Mouse (Mus musculus) thymus, postnatal 25 days (tissue): ENCODE measurements around the gene Itga9.

Source experiments
- DNase-seq: peaks from one replicate; pipeline ENCODE4 v3.0.0; 2022

The Itga9 gene

GRCm38 (mm10) chr9:118654969-118655368 lies 48.5 kb downstream of the Itga9 start:
- peak; percentile 33 for DNase-seq

DNA sequence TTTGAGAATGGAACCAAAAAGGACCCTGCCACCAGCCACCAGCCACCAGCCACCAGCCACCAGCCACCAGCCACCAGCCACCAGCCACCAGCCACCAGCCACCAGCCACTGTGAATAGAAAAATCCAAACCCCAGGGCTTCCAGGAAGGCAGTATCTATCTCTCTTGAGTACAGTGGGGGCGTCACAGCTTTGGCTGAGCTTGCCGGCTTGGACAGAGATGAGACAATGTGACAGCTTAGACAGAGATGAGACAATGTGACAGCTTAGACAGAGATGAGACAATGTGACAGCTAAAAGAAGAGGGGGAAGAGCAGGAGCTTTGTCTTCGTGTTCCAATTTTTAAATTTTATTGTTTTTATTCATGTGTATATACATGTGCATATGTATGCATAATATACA lies 49.2 kb downstream of the Itga9 start:
- DNase-seq: no peak

DNA sequence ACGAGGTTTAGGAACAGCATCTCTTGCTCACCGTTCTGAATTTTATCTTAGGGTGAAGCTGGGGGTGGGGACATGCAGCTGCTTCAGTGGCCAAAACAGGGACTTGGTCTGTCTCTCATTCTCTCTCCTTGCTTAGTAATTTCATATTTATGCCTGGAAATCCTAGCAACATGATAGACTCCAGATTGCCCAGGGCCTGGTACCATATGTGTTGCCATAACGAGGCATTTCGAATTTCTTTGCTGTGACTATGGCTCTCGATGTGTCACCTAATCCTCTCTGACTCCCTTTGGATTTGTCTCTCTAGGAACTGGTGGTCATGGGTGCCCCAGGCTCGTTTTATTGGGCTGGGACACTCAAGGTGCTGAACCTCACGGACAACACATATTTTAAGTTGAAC lies 51.7 kb downstream of the Itga9 start:
- DNase-seq: no peak

GRCm38 (mm10) chr9:118659809-118660208 lies 53.3 kb downstream of the Itga9 start:
- DNase-seq: no peak

GRCm38 (mm10) chr9:118660259-118660658 lies 53.8 kb downstream of the Itga9 start:
- DNase-seq: no peak

DNA sequence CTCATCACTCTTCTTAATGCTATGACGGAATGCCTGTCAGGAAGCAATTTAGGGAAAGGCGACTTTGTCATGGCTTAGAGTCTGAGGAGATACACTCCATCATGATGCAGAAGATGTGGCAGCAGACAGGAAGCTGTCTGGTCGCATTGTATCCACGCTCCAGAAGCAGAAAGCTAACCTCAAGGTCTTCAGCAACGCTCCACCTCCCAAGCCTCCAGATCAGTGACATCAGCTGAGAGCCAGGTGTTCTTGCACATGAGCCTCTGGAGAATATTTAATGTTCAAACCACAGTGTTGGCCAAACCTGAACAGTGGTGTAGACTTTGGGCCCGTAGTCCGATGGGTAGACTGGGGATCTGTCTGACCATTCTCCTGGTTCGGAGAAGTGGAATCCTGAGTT lies 55.5 kb downstream of the Itga9 start:
- DNase-seq: peak; percentile 16

- DNase-seq: no peak
These were observed 56.0 kb downstream of the Itga9 start for GRCm38 (mm10) chr9:118662476-118662875.

- DNase-seq: no peak
These were observed 57.4 kb downstream of the Itga9 start for GRCm38 (mm10) chr9:118663938-118664337.

- DNase-seq: no peak
These were observed 59.6 kb downstream of the Itga9 start for GRCm38 (mm10) chr9:118666069-118666468.

- DNase-seq: no peak
These were observed 63.2 kb downstream of the Itga9 start for GRCm38 (mm10) chr9:118669696-118670095.

- DNase-seq: no peak
These were observed 67.8 kb downstream of the Itga9 start for GRCm38 (mm10) chr9:118674277-118674676.

GRCm38 (mm10) chr9:118674761-118675160 lies 68.3 kb downstream of the Itga9 start:
- no peak for DNase-seq

DNA sequence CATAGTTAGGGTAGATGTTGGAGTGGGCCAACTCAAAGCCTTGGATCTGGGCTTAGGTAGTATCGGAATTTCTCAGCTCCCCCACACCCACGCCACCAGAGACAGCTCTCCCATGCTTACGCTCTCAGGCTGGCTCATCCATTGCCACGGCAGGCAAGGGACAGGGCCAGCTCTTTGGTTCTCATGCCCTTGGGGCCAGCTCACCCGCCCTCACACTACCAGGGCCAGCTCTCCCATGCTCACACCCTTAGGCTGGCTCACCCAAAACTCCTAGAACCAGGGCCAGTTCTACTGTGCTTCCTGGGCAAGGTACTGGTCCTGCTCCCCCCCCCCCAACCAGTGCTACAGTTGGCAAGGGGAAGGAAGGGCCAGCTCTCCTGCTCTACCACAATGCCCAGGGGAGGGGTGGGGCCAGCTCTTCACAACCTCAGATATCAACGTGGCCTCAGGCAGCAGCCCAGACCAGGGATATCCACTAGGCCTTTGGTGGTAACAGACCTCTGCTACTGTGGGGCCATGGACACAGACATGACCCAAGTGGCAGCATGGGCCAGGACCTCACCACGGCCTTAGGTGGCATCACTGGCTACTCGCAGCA lies 69.2 kb downstream of the Itga9 start:
- DNase-seq: no peak

DNA sequence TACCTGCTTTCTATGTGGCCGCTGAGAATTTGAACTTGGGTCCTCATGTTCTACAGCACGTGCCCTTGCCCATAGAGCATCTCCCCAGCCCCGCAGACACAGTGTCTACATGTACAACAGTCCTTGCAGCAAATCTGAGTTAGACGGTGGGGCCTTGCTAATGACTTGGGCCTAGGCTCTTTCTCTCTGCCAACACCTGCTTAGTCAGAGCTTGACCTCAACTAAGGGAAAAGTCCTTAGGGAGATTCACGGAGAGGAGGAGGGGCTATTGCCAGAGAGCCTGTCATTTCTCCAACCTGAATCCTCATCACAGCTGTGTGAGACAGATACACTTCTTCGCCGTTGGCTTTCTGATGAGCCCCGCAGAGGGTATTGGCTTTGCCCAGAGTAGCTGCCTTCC lies 70.2 kb downstream of the Itga9 start:
- DNase-seq: no peak

- DNase-seq: peak; percentile 65
These were observed 70.9 kb downstream of the Itga9 start for GRCm38 (mm10) chr9:118677349-118677748.

- peak; percentile 67 for DNase-seq
These were observed 71.7 kb downstream of the Itga9 start for GRCm38 (mm10) chr9:118678020-118678750.

GRCm38 (mm10) chr9:118678759-118679158 lies 72.3 kb downstream of the Itga9 start:
- DNase-seq: no peak

- no peak for DNase-seq
These were observed 75.0 kb downstream of the Itga9 start for GRCm38 (mm10) chr9:118681506-118681905.

DNA sequence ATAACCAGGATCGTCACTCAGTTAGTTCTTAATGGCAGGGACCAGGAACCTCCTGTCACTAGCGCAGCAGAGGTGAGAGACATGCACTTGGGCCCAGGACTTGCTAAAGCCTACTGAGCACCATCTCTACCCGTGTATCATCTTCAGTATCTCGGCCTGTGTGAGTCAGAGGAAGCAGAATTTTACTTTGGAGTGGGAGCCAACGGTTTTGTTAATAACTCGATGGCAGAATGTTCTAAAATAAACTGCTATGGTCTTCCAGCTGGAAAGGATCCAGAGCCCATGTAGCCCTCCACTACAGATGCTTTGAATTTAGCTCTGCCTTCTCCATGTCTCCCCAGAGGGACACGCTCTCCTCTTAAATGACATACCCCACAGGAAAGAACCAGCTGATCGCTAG lies 75.7 kb downstream of the Itga9 start:
- DNase-seq: no peak

DNA sequence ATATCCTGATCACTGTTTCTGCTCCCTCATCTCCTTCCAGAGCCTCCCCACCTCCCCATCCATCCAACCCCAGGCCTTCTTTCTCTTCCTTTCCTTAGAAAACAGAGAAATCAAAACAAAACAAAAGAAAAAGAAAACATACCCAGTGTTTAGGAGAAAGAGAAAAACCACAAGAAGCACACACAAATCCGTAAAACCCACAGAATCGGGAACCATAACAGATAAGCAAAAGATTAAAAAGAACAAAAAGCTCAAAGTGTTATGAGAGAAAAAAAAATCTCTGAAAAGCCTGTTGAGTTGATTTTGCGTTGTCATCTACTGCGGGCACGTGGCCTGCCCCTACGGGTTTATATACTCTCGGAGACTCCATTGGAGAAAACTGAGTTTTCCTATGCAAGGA lies 77.0 kb downstream of the Itga9 start:
- DNase-seq: no peak

GRCm38 (mm10) chr9:118684343-118684742 lies 77.9 kb downstream of the Itga9 start:
- peak; percentile 52 for DNase-seq

GRCm38 (mm10) chr9:118686166-118686961 lies 79.9 kb downstream of the Itga9 start:
- no peak for DNase-seq

DNA sequence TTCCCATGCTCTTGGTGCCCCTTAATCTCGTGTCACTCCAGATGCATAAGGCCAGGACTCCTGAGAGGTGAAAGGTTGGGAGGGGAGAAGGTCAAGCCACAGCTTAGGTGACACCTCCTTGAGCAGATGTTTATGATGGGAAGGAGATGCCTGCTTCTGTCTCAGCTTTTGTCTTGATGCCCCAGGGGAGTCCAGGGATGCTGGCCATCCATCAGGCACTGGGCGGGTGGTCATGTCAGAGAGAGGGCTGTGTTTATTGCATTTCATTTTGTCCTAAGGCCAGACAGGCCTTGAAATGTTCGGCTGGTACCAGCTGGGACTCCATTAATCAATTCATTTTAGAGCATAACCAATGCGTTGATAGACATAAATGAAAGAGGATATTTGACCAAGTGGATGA lies 81.8 kb downstream of the Itga9 start:
- DNase-seq: no peak

DNA sequence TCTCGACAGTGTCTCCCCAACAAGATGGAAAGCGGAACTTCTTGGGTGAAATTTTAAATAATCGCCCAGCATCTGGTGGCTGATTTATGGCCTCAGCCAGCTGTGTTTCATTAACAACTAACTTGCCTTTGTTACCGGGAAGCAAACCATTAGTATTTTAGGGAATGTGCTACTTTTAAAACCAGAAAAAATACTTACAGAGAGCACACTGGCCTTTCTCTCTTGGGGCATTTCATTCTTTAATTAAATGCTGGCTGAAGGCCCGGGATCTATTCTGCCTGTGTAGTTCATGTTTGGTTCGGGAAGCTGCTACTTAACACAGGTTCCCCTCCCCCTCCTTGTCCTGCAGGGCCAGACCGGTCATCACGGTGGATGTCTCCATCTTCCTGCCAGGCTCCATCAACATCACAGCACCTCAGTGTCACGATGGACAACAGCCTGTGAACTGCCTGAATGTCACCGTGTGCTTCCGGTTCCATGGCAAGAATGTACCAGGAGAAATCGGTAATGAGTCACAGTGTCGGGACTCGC lies 82.5 kb downstream of the Itga9 start:
- DNase-seq: no peak
